Mouse (Mus musculus) heart, postnatal 10 days (tissue): Measurements from ENCODE around the gene Smap1. TPM values are rescaled to one million over a fixed set of nuclear protein-coding genes. Genes with fewer than 3 reads are reported as not detected.
A peak's percentile ranks its signal among the peaks of the same experiment; 100 is the strongest.
"Not testable (repeated sequence)": the region's sequence is repeated elsewhere in the genome, so short reads cannot be mapped to it uniquely, and the experiment has no call there.

ENCODE experiments used
- DNase-seq, 2 experiments: peaks; one replicate each; pipeline ENCODE4 v3.0.0; 2021
- intact Hi-C: fragments of 180-260 bp; cut with DNase I; formaldehyde crosslinking; loops from one replicate; pipeline ENCODE4 v1.15.1; 2025
- total RNA-seq, 2 experiments: library from RNA; stranded (reverse); gene quantifications; 2 replicates each; pipeline ENCODE4 v1.2.3; 2021

Gene Smap1
- 10 to 100 TPM; 42.6 to 52.3 TPM for total RNA-seq

GRCm38 (mm10) chr1:23921711-23922529 lies at the start of gene Smap1:
Smap1 (minus strand) TSS chr1:23922317.
- intact Hi-C loops: loop anchor here (5.0 kb wide), 3 partner anchors 85 to 755 kb away; partner anchors contain the start of genes Fam135a, Lmbrd1 and Sdhaf4
- DNase-seq: peak; percentile 84 to 85

- intact Hi-C loops, DNase-seq: not testable (repeated sequence)
Observed at GRCm38 (mm10) chr1:23971159-23971558, 49.0 kb upstream of the Smap1 start.

DNA sequence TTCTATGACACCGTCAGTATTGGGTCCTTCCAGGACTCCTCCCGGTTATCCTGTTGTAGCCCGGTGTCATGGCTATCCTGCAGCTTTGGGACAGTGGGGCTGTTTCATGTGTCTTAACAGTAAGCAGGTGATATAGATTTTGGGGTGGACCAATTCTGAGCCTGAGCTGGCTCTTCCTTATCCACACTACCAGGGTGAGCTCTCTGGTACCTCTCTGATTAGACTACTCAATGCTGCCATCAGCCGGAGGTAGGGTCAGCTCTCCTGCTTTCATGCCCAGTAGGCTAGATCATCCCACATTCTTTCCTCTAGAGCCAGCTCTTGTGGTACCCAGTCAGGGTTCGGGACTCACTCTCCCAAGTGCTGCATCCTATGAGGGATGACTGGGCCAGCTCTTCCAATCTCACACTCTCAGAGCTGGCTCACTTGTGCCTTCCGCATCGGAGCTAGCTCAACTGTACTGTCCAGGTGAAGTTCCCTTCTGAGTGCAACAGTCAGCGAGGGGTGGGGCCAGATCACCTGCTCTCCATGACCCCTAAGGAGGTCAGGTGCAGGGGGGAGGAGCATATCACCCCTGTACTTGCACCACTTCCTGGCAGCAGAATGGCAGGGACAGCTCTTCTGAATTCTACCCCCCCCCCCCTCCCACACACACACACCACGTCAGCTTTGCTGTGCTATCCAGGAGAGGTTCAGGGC lies 46.1 kb upstream of the Smap1 start:
- intact Hi-C loops: no loop called here
- DNase-seq: no peak

- peak; percentile 9 to 13 for DNase-seq
Observed at GRCm38 (mm10) chr1:23966226-23966625, 44.1 kb upstream of the Smap1 start.

DNA sequence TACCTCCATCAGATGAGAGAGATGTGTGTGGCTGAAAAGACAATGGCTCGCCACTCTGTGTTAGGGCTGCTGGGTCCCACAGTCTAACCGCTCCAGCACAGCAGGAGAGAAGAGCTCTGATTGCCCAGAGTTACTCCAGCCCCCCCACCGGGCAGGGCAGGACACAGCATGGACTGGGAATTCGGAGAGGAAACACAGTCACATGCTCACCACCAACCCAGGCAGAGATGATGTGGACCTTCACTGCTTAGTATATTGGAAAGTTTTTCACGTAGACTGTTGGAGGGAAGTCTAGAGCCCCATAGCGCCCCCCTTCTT lies 37.3 kb upstream of the Smap1 start:
- DNase-seq: no peak
- intact Hi-C loops: no loop called here

More at GRCm38 (mm10) chr1:23966226-23966625, 44.1 kb upstream of the Smap1 start:
- intact Hi-C loops: no loop called here

DNA sequence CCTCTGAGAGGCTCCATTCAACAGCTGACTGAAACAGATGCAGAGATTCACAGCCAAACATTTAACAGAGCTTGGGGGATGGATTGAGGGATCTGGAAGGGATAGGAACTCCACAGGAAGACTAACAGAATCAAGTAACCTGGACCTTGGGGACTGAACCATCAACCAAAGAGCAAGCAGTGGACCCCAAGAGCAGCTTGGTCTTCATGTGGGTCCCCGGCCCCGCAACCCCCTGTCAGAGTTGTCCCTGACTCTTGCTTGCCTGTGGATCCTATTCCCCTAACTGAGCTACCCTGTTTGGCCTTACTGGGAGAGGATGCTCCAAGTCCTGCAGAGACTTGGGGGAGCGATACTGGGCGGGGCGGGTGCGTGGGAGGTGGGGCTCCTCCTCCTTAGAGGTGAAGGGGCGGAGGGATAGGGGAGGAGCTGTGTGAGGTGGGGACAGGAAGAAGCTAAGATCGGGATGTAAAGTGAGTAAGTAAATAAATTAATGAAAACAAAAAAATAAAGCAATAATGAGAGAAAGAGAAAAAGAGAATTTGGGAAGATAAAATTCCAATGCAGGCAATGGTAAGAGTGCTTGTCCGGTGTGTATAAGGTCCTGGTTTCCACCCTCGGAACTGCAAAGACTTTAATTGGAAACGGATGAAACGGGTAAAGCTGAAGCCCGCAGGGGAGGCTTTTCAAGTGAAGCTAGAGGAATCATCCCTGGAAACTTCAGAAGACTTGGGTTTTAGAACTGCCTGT lies 36.7 kb upstream of the Smap1 start:
- no peak for DNase-seq
- intact Hi-C loops: no loop called here

DNA sequence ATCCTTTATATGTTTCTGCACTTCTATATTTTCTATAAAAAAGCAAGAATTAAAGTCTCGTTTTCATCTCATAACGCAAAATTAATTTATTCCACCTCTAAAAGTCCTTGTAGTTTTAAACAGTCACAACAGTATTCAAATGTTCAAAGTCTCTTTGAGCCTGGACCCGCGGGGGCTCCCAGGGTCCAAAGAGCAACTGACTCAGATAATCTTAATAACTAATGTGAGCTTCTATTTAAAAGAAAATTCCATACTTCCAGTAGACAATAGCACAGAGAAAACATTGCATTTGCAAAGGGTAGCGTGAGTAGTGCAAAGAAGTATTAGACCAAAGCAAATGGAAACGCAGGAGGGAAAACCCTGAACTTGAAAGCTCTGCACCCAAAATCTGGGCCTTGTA lies 36.0 kb upstream of the Smap1 start:
- intact Hi-C loops: no loop called here
- DNase-seq: no peak

GRCm38 (mm10) chr1:23955539-23955938 lies 33.4 kb upstream of the Smap1 start:
- no peak for DNase-seq
- intact Hi-C loops: no loop called here

DNA sequence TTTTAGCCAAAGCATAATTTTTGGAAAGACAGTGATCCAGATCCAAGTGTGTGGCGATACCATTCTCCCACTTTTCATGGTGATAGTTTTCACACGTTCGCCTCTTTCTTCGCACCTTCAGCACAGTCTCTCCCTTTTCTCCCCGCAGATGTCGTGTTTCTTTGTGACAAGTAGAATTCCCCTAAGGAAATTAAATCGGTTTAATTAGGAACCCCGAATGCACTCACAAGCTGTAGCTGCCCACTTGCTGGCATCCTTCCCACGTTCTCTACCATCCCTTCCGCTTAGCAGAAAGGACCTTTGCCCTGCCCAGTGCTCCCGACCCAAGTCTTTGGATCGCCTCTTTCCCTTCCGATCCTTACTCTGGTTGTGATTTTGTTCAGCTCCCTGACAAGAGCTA lies 31.8 kb upstream of the Smap1 start:
- intact Hi-C loops: no loop called here
- DNase-seq: no peak

- no peak for DNase-seq
- intact Hi-C loops: no loop called here
Observed at GRCm38 (mm10) chr1:23948778-23949699, 26.9 kb upstream of the Smap1 start.

DNA sequence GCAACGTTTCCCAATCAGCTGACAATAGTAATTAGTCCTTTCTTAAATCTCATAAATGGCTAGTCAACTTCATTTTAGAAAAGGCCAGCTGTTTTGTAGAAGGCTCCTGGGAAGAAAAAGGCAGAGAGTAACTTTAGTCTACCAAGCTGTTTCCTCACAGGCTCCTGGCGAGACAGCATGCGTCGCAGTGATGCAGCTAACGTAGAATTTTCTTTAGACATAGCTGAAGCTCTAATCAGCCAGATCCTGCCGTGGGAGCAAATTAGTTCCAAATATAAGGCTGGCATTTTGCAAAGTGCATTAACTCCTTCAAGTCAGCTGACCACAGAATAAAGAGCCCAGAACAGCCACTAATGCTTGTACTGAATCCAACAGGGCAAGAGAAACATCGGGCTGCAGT lies 26.2 kb upstream of the Smap1 start:
- no peak for DNase-seq
- intact Hi-C loops: no loop called here

- no peak for DNase-seq
- intact Hi-C loops: no loop called here
Observed at GRCm38 (mm10) chr1:23944076-23944475, 22.0 kb upstream of the Smap1 start.

DNA sequence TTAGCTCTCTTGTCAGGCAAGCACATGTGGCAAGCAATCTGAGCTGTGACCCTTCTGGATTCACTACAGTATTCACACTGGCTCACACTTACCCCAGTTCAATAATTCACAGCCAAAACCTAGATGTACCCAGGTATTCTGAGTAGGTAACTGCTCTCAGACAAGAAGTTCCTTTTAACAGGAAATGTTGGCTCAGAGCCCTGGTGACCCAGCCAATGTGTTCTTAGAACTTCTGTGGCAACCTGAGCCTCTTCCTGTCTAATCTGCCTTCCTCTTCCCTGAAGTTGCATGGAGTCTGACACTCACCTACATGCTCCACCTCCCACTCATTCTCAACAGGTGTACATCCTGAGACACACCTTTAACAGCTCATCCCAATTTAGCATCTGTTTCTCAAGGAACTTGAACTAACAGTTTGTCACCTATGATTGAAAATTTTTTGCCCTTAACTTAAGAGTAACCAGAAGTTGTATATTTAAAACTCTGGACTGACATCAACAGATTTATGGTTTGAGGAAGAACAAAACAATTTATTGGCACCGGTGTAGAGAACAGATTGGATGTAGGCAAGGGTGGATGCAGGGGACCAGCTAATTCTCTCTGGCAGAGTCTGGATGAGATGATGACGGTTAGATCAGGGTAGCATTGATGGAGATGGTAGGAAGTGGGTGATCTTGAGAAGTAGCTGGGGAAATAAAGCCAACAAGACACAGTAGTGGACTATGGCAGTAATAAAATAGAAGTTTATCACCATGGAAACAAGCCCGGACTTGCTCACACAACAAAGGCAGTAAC lies 21.2 kb upstream of the Smap1 start:
- intact Hi-C loops: no loop called here
- no peak for DNase-seq

DNA sequence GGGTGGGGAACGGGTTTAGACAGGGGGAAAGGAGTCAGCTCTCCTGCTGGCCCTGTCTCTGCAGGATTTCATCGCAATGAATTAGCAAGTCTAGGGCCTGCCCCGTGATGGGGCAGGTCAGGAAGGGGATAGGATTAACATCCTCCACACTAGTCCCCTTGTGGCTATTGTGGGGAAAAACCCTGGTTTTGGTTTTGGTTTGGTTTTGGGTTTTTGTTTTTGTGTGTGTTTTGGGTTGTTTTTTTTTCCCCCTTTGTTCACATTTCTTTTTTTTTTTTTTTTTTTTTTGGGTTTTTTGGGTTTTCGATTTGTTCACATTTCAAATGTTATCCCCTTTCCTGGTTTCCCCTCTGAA lies 13.3 kb upstream of the Smap1 start:
- intact Hi-C loops: no loop called here

GRCm38 (mm10) chr1:23934669-23935407 lies 12.7 kb upstream of the Smap1 start:
- no peak for DNase-seq

More for the DNA sequence above, 13.3 kb upstream of the Smap1 start:
- no peak for DNase-seq

DNA sequence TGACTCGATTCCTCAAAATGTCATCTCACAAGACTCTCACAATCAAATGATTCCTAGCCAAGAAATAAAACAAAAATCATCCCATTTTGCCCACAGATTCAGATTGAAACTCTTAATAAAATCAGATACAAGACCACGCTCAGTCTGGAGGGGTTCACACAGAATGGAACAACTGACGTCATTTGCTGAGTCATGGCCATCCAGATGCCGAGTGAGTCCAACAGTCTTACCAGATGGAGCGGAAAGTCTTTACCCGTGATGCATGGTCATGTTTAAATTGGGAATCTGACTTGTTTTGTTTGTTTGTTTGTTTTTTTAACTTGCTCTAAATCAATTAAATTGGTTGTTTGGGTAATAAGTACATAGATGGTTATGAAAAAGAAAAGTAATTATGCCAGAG lies 7.3 kb upstream of the Smap1 start:
- intact Hi-C loops: no loop called here
- no peak for DNase-seq

More at GRCm38 (mm10) chr1:23934669-23935407, 12.7 kb upstream of the Smap1 start:
- intact Hi-C loops: no loop called here

DNA sequence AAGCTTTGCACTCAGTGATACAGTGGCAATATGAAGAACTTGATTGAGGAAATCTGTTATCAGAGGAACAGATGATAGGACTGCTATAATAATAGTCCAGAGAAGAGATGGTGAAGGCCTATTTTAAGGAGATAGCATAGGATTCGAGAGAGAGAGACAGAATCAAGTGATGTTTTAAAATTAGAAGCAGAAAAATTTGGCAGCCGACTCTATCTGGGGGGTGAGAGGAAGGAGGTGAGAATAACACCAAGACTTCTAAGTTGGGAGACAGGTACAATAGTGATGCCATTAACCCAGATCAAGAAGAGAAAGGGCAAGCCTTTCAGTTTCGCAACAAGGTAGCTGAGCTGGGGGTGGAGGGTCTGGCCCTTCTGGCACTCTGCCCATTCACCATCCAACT lies 6.3 kb upstream of the Smap1 start:
- intact Hi-C loops: no loop called here
- DNase-seq: no peak

DNA sequence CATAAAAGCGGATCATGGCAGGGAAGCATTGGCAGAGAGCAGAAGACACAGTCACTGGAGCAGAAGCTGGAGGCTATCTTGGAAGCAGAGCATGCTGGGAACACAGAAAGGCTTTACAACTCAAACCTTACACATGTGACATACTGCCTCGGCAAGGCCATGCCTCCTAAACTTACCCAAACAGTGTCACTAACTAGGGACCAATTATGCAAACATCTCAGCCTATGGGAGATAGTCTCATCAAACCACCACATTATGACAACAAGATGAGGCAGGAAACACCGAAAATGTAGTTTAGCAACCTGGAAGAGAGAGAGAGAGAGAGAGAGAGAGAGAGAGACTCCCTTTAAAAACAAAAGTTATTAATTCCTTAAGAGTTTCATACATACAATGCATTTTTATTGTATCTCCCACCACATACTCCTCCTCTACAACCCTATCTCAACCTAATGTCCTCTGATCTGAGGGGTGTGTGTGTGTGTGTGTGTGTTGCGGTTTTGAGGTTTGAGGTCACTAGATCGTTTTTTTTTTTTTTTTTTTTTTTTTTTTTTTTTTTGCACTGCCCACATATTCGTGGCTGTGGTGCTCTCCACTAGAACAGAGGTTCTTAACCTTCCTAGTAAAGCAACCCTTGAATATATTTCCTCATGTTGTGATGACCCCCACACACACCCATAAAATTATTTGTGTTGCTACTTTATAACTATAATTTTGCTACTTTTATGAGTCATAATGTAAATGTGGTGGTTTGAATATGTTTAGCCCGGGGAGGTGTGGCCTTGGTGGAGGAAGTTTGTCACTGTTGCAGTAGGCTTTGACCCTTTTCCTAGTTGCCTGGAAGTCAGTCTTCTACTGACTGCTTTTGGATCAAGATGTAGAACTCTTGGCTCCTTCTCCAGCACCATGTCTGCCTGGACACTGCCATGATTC lies 1.9 kb upstream of the Smap1 start:
- no peak for DNase-seq
- intact Hi-C loops: loop anchor here (5.0 kb wide), 3 partner anchors 83 to 753 kb away; partner anchors contain the start of genes Fam135a, Lmbrd1 and Sdhaf4
